Mouse (Mus musculus) liver, embryonic 14.5 days (tissue): ENCODE measurements around the gene Glrx5. TPM values are rescaled to one million over a fixed set of nuclear protein-coding genes. Genes with fewer than 3 reads are reported as not detected.

ENCODE experiments used
- ATAC-seq: fragments of 200-750 bp; cut with Nextera tagmentation; 2 replicates; pipeline ENCODE4 v1.8.0; 2017; ENCODE audit warnings: moderate number of reproducible peaks, mild to moderate bottlenecking, moderate library complexity; ENCODE audit not compliant: insufficient read depth
- DNase-seq, 3 experiments: peaks; one replicate each; pipeline ENCODE4 v3.0.0-alpha.2; 2012 to 2013; ENCODE audit warnings: low read depth in 3 of 3, low spot score in 3 of 3
- H3K27ac ChIP-seq: fragments of 300-500 bp; sonication (generic); 2 replicates; pipeline ENCODE4 v1.5.1; 2014; ENCODE audit warnings: moderate library complexity, mild to moderate bottlenecking, control low read depth, inconsistent platforms
- H3K27me3 ChIP-seq: fragments of 300-500 bp; sonication (generic); 2 replicates; pipeline ENCODE4 v1.6.1; 2014; ENCODE audit warnings: mild to moderate bottlenecking, low read length, moderate library complexity; ENCODE audit not compliant: control insufficient read depth, insufficient read depth
- H3K36me3 ChIP-seq: fragments of 300-500 bp; sonication (generic); replicated peaks from 2 replicates; pipeline ENCODE4 v1.6.1; 2014; ENCODE audit warnings: low read depth; ENCODE audit not compliant: control insufficient read depth, insufficient read depth
- H3K4me1 ChIP-seq, 2 experiments: fragments of 200-500 bp in 1 of 2; fragments of 300-500 bp in 1 of 2; sonication (generic) in 1 of 2; replicated peaks; 2 replicates each; pipeline ENCODE4 v1.6.1; 2012 to 2014; ENCODE audit warnings: antibody characterized with exemption in 1 of 2, inconsistent platforms in 1 of 2, low read length in 1 of 2; ENCODE audit not compliant: control insufficient read depth in 2 of 2, insufficient read depth in 2 of 2
- H3K4me2 ChIP-seq: fragments of 300-500 bp; sonication (generic); 2 replicates; pipeline ENCODE4 v1.6.1; 2014; ENCODE audit warnings: low read depth, mild to moderate bottlenecking, control low read depth, moderate library complexity
- H3K4me3 ChIP-seq, 2 experiments: fragments of 200-500 bp in 1 of 2; fragments of 300-500 bp in 1 of 2; sonication (generic) in 1 of 2; 2 replicates each; pipeline ENCODE4 v1.5.1; 2012 to 2014; ENCODE audit warnings: low read depth in 2 of 2, low read length in 2 of 2, mild to moderate bottlenecking in 2 of 2, control low read depth in 1 of 2, inconsistent platforms in 1 of 2, moderate library complexity in 1 of 2; ENCODE audit not compliant: insufficient read depth in 1 of 2
- H3K9ac ChIP-seq: fragments of 300-500 bp; sonication (generic); replicated peaks from 2 replicates; pipeline ENCODE4 v1.6.1; 2014; ENCODE audit warnings: mild to moderate bottlenecking, control low read depth, moderate library complexity
- H3K9me3 ChIP-seq: fragments of 300-500 bp; sonication (generic); 2 replicates; pipeline ENCODE4 v1.6.1; 2016; ENCODE audit warnings: low read length, mixed read lengths; ENCODE audit not compliant: control insufficient read depth
- CTCF ChIP-seq: IDR thresholded peaks from 2 replicates; pipeline ENCODE4 v1.5.1; 2016; ENCODE audit warnings: antibody characterized with exemption, low read depth, control low read depth
- EP300 ChIP-seq: IDR thresholded peaks from 2 replicates; pipeline ENCODE4 v1.6.1; 2016; ENCODE audit warnings: antibody characterized with exemption, low read depth
- WGBS: fragments of 180-500 bp; shearing (Covaris S2); extraction: QIAGEN DNeasy Blood & Tissue Kit; methylation state at CpG from one replicate; pipeline ENCODE4 v1.1.7; 2014; ENCODE audit not compliant: insufficient replicate concordance; 5-methylcytosine and 5-hydroxymethylcytosine counted together
- polyA plus RNA-seq, 2 experiments: library from polyadenylated mRNA; depleted of rRNA in 1 of 2; stranded (reverse) in 1 of 2; unstranded in 1 of 2; fragments of >200 nt; fragmentation: Nextera tagmentation in 1 of 2; extraction: Ambion mirVana in 1 of 2; gene quantifications; 2 replicates each; pipeline versions ENCODE4 v1.2.1 to v1.2.3; 2012 to 2014

Glrx5 gene
- polyA plus RNA-seq, 2 experiments = 238 to 622 TPM

GRCm38 (mm10) chr12:105038918-105039317 lies 6.4 kb downstream of the Glrx5 start:
- no peak for TF ChIP-seq CTCF
- TF ChIP-seq EP300 = no peak
- peaks cover 91% of the 10 kb centered on the region for H3K36me3 ChIP-seq
- peak overlapping the region; percentile 98 for H3K27ac ChIP-seq

GRCm38 (mm10) chr12:105039578-105040289 lies 7.2 kb downstream of the Glrx5 start:
- TF ChIP-seq CTCF (no peak), EP300 (no peak)
- Histone ChIP-seq H3K27me3 (no peaks in the 10 kb centered on the region), H3K36me3 (peaks cover 94% of the 10 kb centered on the region), H3K9me3 (no peaks in the 10 kb centered on the region), H3K27ac (peak overlapping the region; percentile 98), H3K4me2 (peak overlapping the region; percentile 98), H3K4me3 (peak overlapping the region; percentile 51 to 90), H3K4me1 (peaks cover 50 to 56% of the 10 kb centered on the region in 2 experiments), H3K9ac (peak overlapping the region; percentile 92)
- WGBS = 36% methylated on average over 12 of the region's 12 CpGs
- DNase-seq = peak in 1 of 3 experiments; percentile 62
- peak; percentile 68 for ATAC-seq

More at GRCm38 (mm10) chr12:105038918-105039317, 6.4 kb downstream of the Glrx5 start:
- Histone ChIP-seq H3K9me3 (no peaks in the 10 kb centered on the region), H3K4me2 (peak overlapping the region; percentile 98), H3K4me3 (peak overlapping the region; percentile 64 to 90), H3K4me1 (peaks cover 50 to 56% of the 10 kb centered on the region in 2 experiments), H3K9ac (peak overlapping the region; percentile 92), H3K27me3 (no peaks in the 10 kb centered on the region)
- 9% methylated on average over 7 of the region's 7 CpGs for WGBS
- ATAC-seq (peak; percentile 89), DNase-seq (peak; percentile 87 to 90 (median 90))

GRCm38 (mm10) chr12:105040950-105041349 lies 8.5 kb downstream of the Glrx5 start:
- Histone ChIP-seq H3K4me1 (peaks cover 46 to 48% of the 10 kb centered on the region in 2 experiments), H3K9me3 (no peaks in the 10 kb centered on the region), H3K27me3 (no peaks in the 10 kb centered on the region), H3K4me3 (no peak overlapping the region), H3K27ac (peak overlapping the region; percentile 98), H3K36me3 (peaks cover 92% of the 10 kb centered on the region), H3K9ac (peak overlapping the region; percentile 14; the same call in 1 of the 2 replicates), H3K4me2 (peak overlapping the region; percentile 98)
- DNase-seq (no peak), ATAC-seq (no peak)
- WGBS = 82% methylated on average over 7 of the region's 7 CpGs
- TF ChIP-seq EP300 (no peak), CTCF (no peak)

GRCm38 (mm10) chr12:105043081-105043480 lies 10.6 kb downstream of the Glrx5 start:
- H3K9me3 ChIP-seq = no peaks in the 10 kb centered on the region
- no peak overlapping the region for H3K4me2 ChIP-seq
- no peak for TF ChIP-seq CTCF
- no peak for TF ChIP-seq EP300
- H3K36me3 ChIP-seq = peaks cover 77% of the 10 kb centered on the region
- no peak overlapping the region for H3K4me3 ChIP-seq
- DNase-seq (no peak), ATAC-seq (no peak)
- H3K9ac ChIP-seq = no peak overlapping the region
- no peak overlapping the region for H3K27ac ChIP-seq
- 79% methylated on average over 5 of the region's 5 CpGs for WGBS
- peaks cover 26 to 27% of the 10 kb centered on the region in 2 experiments for H3K4me1 ChIP-seq
- H3K27me3 ChIP-seq = no peaks in the 10 kb centered on the region

- Histone ChIP-seq H3K9me3 (no peaks in the 10 kb centered on the region), H3K27me3 (no peaks in the 10 kb centered on the region), H3K4me3 (no peak overlapping the region), H3K36me3 (peaks cover 64% of the 10 kb centered on the region), H3K4me1 (peaks cover 13% of the 10 kb centered on the region in 2 experiments), H3K4me2 (no peak overlapping the region), H3K27ac (no peak overlapping the region), H3K9ac (no peak overlapping the region)
- TF ChIP-seq CTCF (no peak), EP300 (no peak)
- WGBS = 91% methylated on average over 9 of the region's 9 CpGs
- DNase-seq (no peak), ATAC-seq (no peak)
Measured at GRCm38 (mm10) chr12:105044775-105045174, 12.3 kb downstream of the Glrx5 start.
